Mouse (Mus musculus) G1E (cell line): Measurements from ENCODE around the gene Calm3.

Source experiments
- CTCF ChIP-seq: IDR thresholded peaks from 2 replicates; pipeline ENCODE4 v1.5.1; 2012; ENCODE audit warnings: low read depth, low read length, inconsistent platforms, mixed read lengths
- GATA1 ChIP-seq: IDR thresholded peaks from 2 replicates; pipeline ENCODE4 v1.6.1; 2012; ENCODE audit warnings: borderline replicate concordance, low read length, inconsistent platforms, mixed read lengths
- TAL1 ChIP-seq: conservative IDR thresholded peaks from 2 replicates; pipeline ENCODE4 v1.6.1; 2012; ENCODE audit warnings: low read depth, low read length, inconsistent platforms, mixed read lengths

GRCm38 (mm10) chr7:16948923-16949458 lies 25.1 kb upstream of the Calm3 start:
- no peak for TF ChIP-seq CTCF
- TF ChIP-seq GATA1: no peak
- no peak for TF ChIP-seq TAL1
